Mouse (Mus musculus) spleen, adult 10 weeks (tissue): ENCODE data around the gene Ska2. TPM values are rescaled to one million over a fixed set of nuclear protein-coding genes. Genes with fewer than 3 reads are reported as not detected.

Experiments used
- polyA plus RNA-seq: library from polyadenylated mRNA; stranded (reverse); fragments of 350-450 nt; fragmentation: Illumina TruSeq; extraction: RNeasy Lipid Tissue Mini Kit (QIAGEN cat#74804); gene quantifications from one replicate; pipeline ENCODE4 v1.2.3, GENCODE M21; 2015; ENCODE audit warnings: low replicate concordance; ENCODE audit not compliant: insufficient read depth

Gene Ska2
- 26.5 TPM for polyA plus RNA-seq

GRCm38 (mm10) chr11:87108755-87109518 is at the start of gene Ska2:
Gene Ska2, plus strand, starts transcription at chr11:87109234.

DNA sequence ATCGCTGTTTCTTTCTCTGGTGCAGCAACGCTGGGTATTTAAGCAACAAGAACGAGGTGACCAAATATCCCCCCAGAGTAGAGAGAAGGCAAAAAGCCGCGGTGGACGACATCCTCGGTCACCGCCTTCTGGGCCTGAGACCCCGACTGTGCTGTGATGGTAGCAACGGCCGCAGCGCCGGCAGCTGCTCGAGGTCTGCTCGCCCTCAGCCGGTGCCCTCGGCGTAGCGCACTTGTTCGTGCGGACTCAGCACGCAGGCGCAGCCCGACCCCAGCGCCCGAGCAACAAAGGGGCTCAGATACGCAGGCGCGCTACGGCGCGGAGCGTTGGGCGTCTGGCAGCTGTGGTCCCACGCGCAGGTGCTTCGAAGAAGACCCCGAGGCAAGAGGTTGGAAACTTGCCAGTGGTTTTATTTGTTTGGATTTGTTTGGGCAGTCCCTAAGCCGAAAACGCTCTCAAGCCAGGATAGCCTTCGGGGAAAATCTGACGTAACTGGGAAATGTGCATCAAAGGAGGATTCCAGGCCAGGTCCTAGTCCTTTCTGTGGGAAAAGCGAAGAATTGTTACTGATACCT is 35.1 kb upstream of the Ska2 start, which contains the start of gene Gdpd1:
TSS of gene Gdpd1 (minus strand) at position 197 of the 575 bp plus-strand sequence.

GRCm38 (mm10) chr11:87086290-87086984 is 22.6 kb upstream of the Ska2 start, which contains the start of gene Smg8:
Gene Smg8, minus strand, starts transcription at chr11:87086774.

GRCm38 (mm10) chr11:87108409-87108754 is 652 bp upstream of the Ska2 start, which contains the start of gene Prr11:
Gene Prr11, minus strand, starts transcription at chr11:87108708.

DNA sequence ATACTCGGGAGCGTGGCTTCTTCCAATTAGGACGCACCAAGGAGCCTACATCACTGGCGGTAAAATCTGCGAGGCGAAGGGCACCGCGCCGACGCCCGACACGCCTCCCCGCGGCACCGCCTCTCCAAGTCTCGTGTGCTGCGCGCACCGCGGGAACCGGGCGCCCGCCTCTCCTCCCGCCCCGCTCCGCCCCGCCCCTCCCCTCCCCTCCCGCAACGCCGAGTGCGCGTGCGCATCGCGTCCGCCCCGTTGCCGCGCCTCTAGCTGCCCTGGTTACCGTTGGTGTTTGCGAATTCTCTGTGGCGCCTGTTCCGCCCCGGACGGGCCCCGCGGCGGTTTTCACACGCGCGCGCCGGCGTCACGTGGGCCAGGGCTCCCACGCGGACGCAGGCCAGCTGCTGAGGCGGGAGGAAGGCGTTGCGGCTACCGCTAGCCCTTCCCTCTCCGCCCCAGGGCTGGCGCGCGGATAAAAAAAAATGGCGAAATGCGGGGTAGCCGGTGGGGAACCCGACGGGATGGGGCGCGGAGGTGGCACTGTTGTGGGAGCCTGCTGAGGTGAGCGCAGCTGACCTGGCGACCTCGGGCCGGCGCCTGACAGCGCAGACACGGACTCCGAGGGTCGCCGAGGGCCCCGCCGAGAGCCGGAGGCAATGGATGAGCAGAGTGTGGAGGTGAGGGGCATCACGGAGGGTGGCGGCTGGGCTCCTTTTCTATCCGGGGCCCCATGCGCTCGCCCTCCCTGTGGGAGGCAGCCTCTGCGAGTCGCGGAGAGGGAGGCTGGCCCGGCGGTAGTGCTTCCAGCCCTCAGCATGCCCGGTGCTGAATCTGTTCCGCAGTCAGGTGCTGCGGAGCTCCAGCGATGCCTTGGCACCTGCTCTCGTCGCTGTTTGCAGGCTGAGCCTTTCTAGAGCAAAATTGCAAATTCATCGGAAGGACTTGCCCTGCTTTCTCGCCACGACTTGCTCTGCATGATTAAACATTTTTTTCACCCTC is 18.1 kb downstream of the Ska2 start, which contains the start of gene Trim37:
TSS of gene Trim37 (plus strand) at position 254 of the 993 bp plus-strand sequence.

Other genes with a start within 250 kb of the Ska2 start
- gene Ypel2, start 115.5 kb upstream of the Ska2 start, polyA plus RNA-seq = 7.8 TPM
- gene Gdpd1, start 35.2 kb upstream of the Ska2 start, polyA plus RNA-seq = 6.0 TPM
- 14.4 TPM for gene Smg8, start 22.5 kb upstream of the Ska2 start, polyA plus RNA-seq
- 6.0 TPM for gene Prr11, start 526 bp upstream of the Ska2 start, polyA plus RNA-seq
- 13.9 TPM for gene Trim37, start 17.8 kb downstream of the Ska2 start, polyA plus RNA-seq
- 5.5 TPM for gene Ppm1e, start 249.8 kb downstream of the Ska2 start, polyA plus RNA-seq